Mouse (Mus musculus): ENCODE data around the gene Cblc. TPM values are rescaled to one million over a fixed set of nuclear protein-coding genes. Genes with fewer than 3 reads are reported as not detected.
A peak's percentile ranks its signal among the peaks of the same experiment; 100 is the strongest.

Cblc gene
- total RNA-seq (2021) = not detected

GRCm38 (mm10) chr7:19796697-19797588 is at the start of gene Cblc:
TSS of gene Cblc (minus strand) at chr7:19796809.
- peak in 1 of 2 experiments; percentile 69 for DNase-seq (ENCODE audit: extremely low spot score in 1 of 2, low spot score in 1 of 2)

DNA sequence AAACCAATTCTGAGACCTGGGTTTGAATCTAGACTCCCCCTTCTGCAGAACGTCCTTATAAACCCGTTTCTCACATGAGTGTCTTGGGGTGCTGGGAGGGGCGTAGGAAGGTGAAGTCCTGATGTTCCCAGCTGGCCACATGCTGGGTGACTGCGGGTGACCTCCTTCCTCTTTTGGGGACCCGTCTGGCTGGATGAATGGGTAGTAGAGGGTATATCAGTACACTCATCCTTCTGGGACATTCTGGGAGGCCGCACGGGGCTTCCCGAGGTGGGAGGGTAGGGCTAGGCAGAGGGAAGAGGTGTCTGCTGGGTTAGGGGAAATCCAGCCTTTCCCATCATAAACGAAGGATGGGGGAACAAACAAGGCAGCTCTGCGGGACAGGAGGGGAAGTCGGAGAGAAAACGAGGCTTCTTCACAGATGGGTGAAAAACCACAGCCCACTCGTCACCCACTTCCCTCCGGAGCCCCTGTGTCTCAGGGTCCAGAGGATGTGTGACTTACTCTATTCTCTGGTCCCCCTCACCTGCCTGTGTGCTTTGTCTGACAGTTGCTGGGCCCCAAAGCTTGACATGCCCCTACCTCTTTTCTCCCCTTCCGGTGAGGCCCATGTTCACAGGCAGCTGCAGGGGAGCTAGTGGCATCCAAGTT is 48.0 kb upstream of the Cblc start:
- DNase-seq (ENCODE audit: extremely low spot score in 1 of 2, low spot score in 1 of 2) = no peak

GRCm38 (mm10) chr7:19843561-19843960 is 47.0 kb upstream of the Cblc start:
- DNase-seq (ENCODE audit: extremely low spot score in 1 of 2, low spot score in 1 of 2) = peak in 1 of 2 experiments; percentile 65

- DNase-seq (ENCODE audit: extremely low spot score in 1 of 2, low spot score in 1 of 2) = no peak
These were observed 46.4 kb upstream of the Cblc start for GRCm38 (mm10) chr7:19842885-19843504.

GRCm38 (mm10) chr7:19841686-19842413 is 45.2 kb upstream of the Cblc start:
- DNase-seq (ENCODE audit: extremely low spot score in 1 of 2, low spot score in 1 of 2) = no peak

DNA sequence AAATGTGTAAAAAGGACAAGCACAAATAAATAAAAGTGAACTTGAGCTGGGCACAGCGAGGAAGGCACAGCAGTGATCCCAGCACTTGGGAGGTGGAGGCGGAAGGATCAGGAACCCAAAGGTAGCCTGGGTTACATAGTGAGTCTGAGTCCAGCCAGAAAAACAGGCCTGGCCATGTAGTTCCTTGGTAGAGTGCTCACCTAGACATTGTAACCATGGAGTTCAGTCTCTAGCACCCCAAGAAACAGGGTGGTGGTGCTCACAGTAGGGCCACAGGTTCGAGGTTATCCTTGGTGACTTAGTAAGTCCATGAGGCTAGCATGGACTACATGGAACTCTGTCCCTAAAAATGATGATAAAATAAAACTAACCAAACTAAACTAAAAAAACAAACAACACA is 44.3 kb upstream of the Cblc start:
- DNase-seq (ENCODE audit: extremely low spot score in 1 of 2, low spot score in 1 of 2) = no peak

DNA sequence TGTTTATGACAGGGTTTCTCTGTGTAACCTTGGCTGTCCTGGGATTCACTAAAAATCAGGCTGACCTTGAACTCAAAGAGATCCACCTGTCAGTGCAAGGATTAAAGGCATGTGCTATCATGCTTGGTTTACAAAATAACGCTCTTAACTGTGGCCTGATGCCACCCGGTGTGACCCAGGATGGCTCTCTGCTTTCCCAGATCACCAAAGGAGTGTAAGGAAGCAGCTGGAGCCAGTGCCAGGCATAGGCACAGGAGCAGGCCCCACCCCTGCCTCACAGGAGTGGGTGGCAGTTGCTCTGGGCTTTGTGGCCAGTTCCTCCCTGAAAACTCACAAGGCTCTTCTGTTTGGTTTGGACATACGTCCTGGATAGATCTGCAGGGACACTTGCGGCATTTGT is 43.8 kb upstream of the Cblc start:
- DNase-seq (ENCODE audit: extremely low spot score in 1 of 2, low spot score in 1 of 2) = no peak

DNA sequence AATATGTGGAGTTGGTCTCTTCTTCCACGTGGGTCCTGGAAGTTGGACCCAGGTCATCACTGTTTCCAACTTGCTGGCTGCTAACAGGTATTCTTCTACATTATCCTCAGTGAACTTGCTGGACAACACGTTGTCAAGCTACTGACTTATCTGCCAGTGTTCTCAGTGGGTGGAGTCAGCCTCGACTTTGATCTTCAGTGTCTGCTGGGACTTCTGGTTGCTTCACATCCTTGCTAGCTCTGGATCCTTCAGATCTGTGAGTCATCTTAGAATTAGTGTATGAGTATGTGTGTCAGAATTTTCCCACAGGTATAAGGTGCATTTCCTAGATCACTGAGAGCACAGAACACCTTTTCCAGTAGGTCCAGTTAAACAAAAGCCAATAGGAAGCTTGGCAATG is 40.2 kb upstream of the Cblc start:
- no peak for DNase-seq (ENCODE audit: extremely low spot score in 1 of 2, low spot score in 1 of 2)

GRCm38 (mm10) chr7:19834055-19834454 is 37.4 kb upstream of the Cblc start:
- no peak for DNase-seq (ENCODE audit: extremely low spot score in 1 of 2, low spot score in 1 of 2)

DNA sequence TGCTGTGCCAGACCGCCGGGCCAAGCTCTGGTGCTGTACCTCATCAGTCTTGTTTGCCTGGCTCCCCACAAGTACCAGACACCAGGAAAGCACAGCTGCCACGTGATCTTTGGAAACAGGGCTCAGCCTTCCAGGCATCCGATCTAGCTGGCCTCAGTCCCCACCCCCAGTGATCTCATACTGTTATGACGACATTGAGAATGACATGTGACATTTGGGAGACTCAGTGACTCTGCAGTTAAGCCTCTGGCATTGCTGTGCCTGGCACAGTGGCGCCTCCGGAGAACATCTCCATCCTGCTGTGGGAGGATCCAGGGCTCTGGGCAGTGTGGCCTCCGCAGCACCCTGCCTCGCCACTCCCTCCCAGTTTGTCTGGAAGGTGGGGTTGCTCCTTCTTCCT is 35.2 kb upstream of the Cblc start:
- DNase-seq (ENCODE audit: extremely low spot score in 1 of 2, low spot score in 1 of 2) = no peak

DNA sequence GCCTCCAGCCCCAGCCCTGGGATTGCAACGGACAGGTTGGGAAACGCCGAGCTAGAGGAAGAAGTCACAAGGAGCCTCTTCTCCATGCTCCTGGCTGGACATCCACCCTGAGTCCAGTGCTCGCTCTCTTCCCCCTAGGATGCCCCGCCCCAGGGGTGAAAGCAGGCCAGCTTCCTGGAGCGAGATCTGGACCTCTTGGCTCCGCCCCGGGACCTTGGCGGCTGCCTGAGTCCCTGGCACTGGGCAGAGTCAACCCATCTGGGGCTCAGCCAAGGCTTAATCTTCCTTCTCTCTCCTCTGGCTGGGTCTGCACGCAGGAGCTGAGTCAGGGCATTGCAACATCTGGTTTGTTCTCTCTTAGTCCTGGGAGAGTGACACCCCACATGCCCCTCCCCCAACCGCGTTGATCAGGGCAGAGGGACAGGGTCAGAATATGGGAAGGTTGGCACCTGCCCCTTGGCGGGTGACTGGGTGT is 34.1 kb upstream of the Cblc start:
- no peak for DNase-seq (ENCODE audit: extremely low spot score in 1 of 2, low spot score in 1 of 2)

GRCm38 (mm10) chr7:19829694-19830093 is 33.1 kb upstream of the Cblc start:
- no peak for DNase-seq (ENCODE audit: extremely low spot score in 1 of 2, low spot score in 1 of 2)

DNA sequence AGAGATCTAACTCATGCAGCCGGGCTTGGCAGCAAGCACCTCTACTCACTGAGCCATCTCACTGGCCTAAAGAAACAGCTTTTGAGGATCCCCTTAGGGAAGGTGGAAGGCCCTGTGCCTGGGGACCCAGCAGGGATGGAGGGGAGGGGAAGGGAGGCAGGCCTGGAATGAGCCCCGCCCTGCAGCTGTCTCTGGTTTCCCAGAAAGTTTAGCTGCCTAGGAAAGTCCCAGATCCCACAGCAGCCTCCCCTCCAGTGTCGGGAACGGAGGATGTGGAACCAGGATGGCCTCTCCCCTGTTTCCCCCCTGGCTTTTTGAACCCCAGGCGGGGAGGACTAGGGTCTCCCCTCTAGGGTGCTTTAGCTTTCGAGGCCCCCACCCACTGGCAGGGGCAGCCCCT is 30.1 kb upstream of the Cblc start:
- DNase-seq (ENCODE audit: extremely low spot score in 1 of 2, low spot score in 1 of 2) = no peak

DNA sequence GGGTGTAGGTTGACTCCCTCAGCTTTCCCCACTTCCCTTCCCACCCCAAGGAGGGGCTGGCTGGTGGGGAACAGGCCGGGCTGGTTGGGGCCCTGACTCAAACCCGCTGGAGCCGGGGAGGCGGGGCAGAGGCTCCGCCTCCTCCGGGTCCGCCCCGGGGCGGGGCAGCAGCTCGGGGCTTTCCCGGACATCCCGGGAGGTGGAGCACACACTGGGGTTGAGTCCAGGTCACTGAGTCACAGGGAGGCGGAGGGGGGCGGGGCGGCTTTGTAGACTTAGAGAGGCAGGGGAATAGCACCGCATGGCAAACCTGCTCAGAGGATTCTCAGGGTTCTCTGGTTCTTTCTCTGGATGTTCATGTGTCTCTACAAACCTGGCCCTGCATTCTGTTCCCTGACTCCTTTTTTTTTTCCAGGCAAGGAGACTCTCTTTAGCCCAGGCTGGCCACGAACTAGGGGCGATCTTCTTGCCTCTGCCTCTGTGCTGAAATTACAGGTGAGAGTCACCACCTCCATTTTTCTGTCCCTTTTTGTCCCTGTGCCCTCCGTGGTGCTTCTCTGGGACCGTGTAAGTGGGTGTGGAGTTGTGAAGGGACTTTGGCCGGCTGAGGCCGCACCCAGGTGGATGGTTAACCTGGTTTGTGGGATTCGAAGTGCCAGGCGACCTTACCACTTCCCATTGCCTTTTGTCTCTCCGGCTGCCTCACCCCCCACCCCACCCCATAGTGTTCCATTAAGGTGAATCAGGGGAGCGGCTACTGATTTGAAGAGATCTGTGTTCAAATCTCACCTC is 27.8 kb upstream of the Cblc start:
- DNase-seq (ENCODE audit: extremely low spot score in 1 of 2, low spot score in 1 of 2) = no peak

GRCm38 (mm10) chr7:19823256-19824181 is 26.9 kb upstream of the Cblc start:
- no peak for DNase-seq (ENCODE audit: extremely low spot score in 1 of 2, low spot score in 1 of 2)

DNA sequence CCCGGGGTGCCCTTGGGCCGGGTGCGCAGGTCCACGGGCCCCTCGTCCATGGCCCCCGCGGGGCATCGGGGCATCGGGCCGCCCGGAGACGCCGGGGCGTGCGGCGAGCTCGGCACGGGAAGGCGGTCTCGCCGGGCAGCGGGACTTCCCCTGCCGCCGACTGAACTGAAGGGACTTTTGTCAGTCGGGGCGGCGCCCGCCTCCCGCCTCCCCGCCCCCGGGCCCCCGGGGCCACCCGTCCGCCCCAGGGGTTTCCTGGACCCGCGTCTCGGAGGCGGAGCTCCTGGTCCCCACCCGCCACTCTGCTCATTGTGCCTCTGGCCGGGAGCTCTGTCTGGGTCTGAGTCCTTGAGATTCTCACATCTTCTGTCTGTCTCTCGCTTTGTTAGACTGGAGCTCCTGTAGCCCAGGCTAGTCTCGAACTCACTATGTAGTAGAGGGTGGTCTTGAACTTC is 26.0 kb upstream of the Cblc start, which contains the start of gene Bcl3:
Bcl3 (minus strand) TSS at position 167 of the 455 bp plus-strand sequence.
- DNase-seq (ENCODE audit: extremely low spot score in 1 of 2, low spot score in 1 of 2) = no peak

- no peak for DNase-seq (ENCODE audit: extremely low spot score in 1 of 2, low spot score in 1 of 2)
These were observed 25.6 kb upstream of the Cblc start for GRCm38 (mm10) chr7:19822193-19822592.

- no peak for DNase-seq (ENCODE audit: extremely low spot score in 1 of 2, low spot score in 1 of 2)
These were observed 25.0 kb upstream of the Cblc start for GRCm38 (mm10) chr7:19821633-19822032.
